Mouse (Mus musculus) bone marrow macrophage, adult 2 months (primary cell): Measurements from ENCODE around the gene Hist1h4i. TPM values are rescaled to one million over a fixed set of nuclear protein-coding genes. Genes with fewer than 3 reads are reported as not detected.

Experiments
- H3K27ac ChIP-seq: 2 replicates; pipeline ENCODE4 v1.5.1; 2012; ENCODE audit warnings: low read depth, low read length; ENCODE audit not compliant: insufficient read depth
- H3K4me1 ChIP-seq: 2 replicates; pipeline ENCODE4 v1.6.1; 2012; ENCODE audit warnings: low read length; ENCODE audit not compliant: control insufficient read depth, insufficient read depth
- H3K4me3 ChIP-seq: 2 replicates; pipeline ENCODE4 v1.5.1; 2012; ENCODE audit warnings: mild to moderate bottlenecking, low read length, moderate library complexity; ENCODE audit not compliant: insufficient read depth
- CTCF ChIP-seq: IDR thresholded peaks from 2 replicates; pipeline ENCODE4 v1.5.1; 2012; ENCODE audit warnings: low read depth, mild to moderate bottlenecking, low read length, moderate library complexity
- POLR2A ChIP-seq: IDR thresholded peaks from 2 replicates; pipeline ENCODE4 v1.6.1; 2012; ENCODE audit warnings: mild to moderate bottlenecking, low read depth, low read length, borderline replicate concordance
- polyA plus RNA-seq: library from polyadenylated mRNA; stranded (reverse); fragments of >200 nt; gene quantifications from 2 replicates; pipeline ENCODE4 v1.2.4, GENCODE M21; 2012; ENCODE audit not compliant: missing spikeins, insufficient read depth, insufficient read length

Hist1h4i gene
- polyA plus RNA-seq, 1 experiment, result 7.5 TPM

- Histone ChIP-seq H3K4me1 (peaks cover 12% of the 10 kb centered on the region), H3K4me3 (no peak overlapping the region), H3K27ac (no peak overlapping the region)
- no peak for TF ChIP-seq POLR2A
- TF ChIP-seq CTCF, result no peak
These were observed 32.5 kb downstream of the Hist1h4i start for GRCm38 (mm10) chr13:22008707-22009106.

- H3K27ac ChIP-seq, result no peak overlapping the region
- H3K4me1 ChIP-seq, result peaks cover 20% of the 10 kb centered on the region
- H3K4me3 ChIP-seq, result no peak overlapping the region
- TF ChIP-seq CTCF, result no peak
- no peak for TF ChIP-seq POLR2A
These were observed 33.3 kb downstream of the Hist1h4i start for GRCm38 (mm10) chr13:22007872-22008271.

DNA sequence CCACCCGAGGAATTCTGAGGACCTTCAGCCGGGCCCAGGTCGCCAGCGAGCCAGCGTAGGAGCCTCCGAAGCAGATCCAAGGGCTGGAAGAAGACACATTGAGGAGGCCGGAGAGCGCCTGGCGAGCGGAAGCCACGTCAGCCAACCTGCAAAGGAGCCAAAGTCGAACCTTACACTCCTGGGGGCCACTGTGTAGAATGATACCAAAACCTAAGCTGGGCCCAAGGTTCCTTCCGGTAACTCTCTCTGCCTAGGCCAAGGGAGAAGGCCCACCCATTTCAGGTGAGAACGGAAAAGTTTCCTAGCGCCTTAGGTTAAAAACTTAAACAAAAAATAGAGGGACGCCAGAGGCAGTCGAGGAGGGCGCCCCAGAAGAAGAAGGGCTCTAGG lies 34.0 kb downstream of the Hist1h4i start:
- peaks cover 26% of the 10 kb centered on the region for H3K4me1 ChIP-seq
- peak overlapping the region; percentile 75 for H3K4me3 ChIP-seq
- TF ChIP-seq POLR2A (no peak), CTCF (no peak)
- no peak overlapping the region for H3K27ac ChIP-seq

DNA sequence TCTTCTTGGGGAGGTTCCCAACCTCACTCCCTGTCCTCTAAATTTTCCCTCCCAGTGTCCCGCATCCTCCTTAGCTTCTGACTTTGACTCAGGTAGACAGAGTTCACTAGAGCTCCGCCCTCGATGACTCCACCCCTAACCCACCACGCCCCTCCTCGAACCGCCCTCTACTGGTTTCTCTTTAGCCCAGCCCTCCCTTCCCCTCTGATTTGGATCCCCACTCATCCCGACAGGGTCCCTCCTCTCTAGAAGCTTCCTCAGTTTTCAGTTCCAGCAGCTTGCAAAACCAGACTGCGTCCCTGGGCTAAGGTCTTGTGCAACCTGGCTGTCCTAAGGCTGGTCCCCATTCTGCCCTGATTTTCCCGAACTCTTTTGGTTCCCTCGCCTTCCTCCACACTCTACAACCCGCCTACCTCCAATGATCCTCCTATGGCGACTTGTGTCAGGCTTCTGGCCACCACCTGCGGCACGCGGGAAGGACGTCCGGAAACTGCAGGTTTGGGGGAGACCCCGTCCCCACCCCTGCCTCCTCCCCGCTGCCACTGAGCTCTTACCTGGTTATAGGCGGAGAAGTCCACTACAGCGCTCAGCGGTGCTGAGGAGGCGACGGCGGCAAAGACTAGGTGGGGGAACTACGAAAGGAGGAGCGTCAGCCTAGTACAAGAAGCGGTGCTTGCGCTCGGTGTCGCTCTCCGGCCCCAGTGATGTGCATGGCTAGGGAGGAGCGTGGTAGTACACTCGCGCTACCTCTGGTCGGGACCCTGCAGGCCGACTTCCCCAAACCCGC lies 34.6 kb downstream of the Hist1h4i start:
- TF ChIP-seq CTCF (no peak), POLR2A (no peak)
- Histone ChIP-seq H3K4me1 (peaks cover 30% of the 10 kb centered on the region), H3K4me3 (peak overlapping the region; percentile 75), H3K27ac (no peak overlapping the region)

GRCm38 (mm10) chr13:22005605-22006333 lies 35.4 kb downstream of the Hist1h4i start:
- Histone ChIP-seq H3K4me3 (peak overlapping the region; percentile 75), H3K27ac (no peak overlapping the region), H3K4me1 (peaks cover 37% of the 10 kb centered on the region)
- TF ChIP-seq CTCF, result no peak
- TF ChIP-seq POLR2A, result no peak

GRCm38 (mm10) chr13:22001823-22002222 lies 39.3 kb downstream of the Hist1h4i start:
- peak overlapping the region; percentile 35 for H3K27ac ChIP-seq
- TF ChIP-seq POLR2A (no peak), CTCF (no peak)
- peaks cover 36% of the 10 kb centered on the region for H3K4me1 ChIP-seq
- peak overlapping the region; percentile 35 for H3K4me3 ChIP-seq

- H3K4me1 ChIP-seq, result peaks cover 36% of the 10 kb centered on the region
- peak overlapping the region; percentile 35 for H3K4me3 ChIP-seq
- peak overlapping the region; percentile 35 for H3K27ac ChIP-seq
- no peak for TF ChIP-seq POLR2A
- no peak for TF ChIP-seq CTCF
These were observed 39.8 kb downstream of the Hist1h4i start for GRCm38 (mm10) chr13:22001346-22001745.

- no peak for TF ChIP-seq CTCF
- no peak for TF ChIP-seq POLR2A
- H3K27ac ChIP-seq, result no peak overlapping the region
- H3K4me1 ChIP-seq, result peaks cover 29% of the 10 kb centered on the region
- H3K4me3 ChIP-seq, result no peak overlapping the region
These were observed 42.0 kb downstream of the Hist1h4i start for GRCm38 (mm10) chr13:21999147-21999546.

- no peak overlapping the region for H3K27ac ChIP-seq
- no peak overlapping the region for H3K4me3 ChIP-seq
- no peak for TF ChIP-seq CTCF
- TF ChIP-seq POLR2A, result no peak
- H3K4me1 ChIP-seq, result peaks cover 23% of the 10 kb centered on the region
These were observed 42.8 kb downstream of the Hist1h4i start for GRCm38 (mm10) chr13:21998412-21998811.

- H3K4me3 ChIP-seq, result no peak overlapping the region
- H3K4me1 ChIP-seq, result peaks cover 17% of the 10 kb centered on the region
- no peak overlapping the region for H3K27ac ChIP-seq
- TF ChIP-seq CTCF (no peak), POLR2A (no peak)
These were observed 43.3 kb downstream of the Hist1h4i start for GRCm38 (mm10) chr13:21997821-21998220.
